Mouse (Mus musculus) bone marrow, adult 2 months (tissue): ENCODE measurements around the gene Ntng1.

Experiments
- CTCF ChIP-seq: fragments of 200-500 bp; IDR thresholded peaks from 2 replicates; pipeline ENCODE4 v1.5.1; 2011; ENCODE audit warnings: low read length, control low read depth; ENCODE audit not compliant: control insufficient read depth, insufficient read depth
- POLR2A ChIP-seq: fragments of 200-500 bp; IDR thresholded peaks from 2 replicates; pipeline ENCODE4 v1.6.1; 2011; ENCODE audit warnings: low read depth, mild to moderate bottlenecking, control low read depth, low read length, borderline replicate concordance; ENCODE audit not compliant: control insufficient read depth

- no peak for TF ChIP-seq POLR2A
- TF ChIP-seq CTCF = no peak
These were observed 378.2 kb downstream of the Ntng1 start for GRCm38 (mm10) chr3:109765608-109766007.
